Mouse (Mus musculus): ENCODE measurements at regions not wholly inside any gene's neighbourhood (a gene's known extent, or its start where the extent isn't known, plus 50 kb on each side); places are given as distances from the start of the nearest gene placed in this dataset.
"Not testable (repeated sequence)": the region's sequence is repeated elsewhere in the genome, so short reads cannot be mapped to it uniquely, and the experiment has no call there.

GRCm38 (mm10) chr13:16490680-16491079 lies 479.0 kb downstream of the Inhba start:
- DNase-seq, result not testable (repeated sequence)

- DNase-seq, result no peak
Observed at GRCm38 (mm10) chr13:16498052-16498451, 486.4 kb downstream of the Inhba start.

- no peak for DNase-seq
Observed at GRCm38 (mm10) chr13:16512876-16513275, 501.2 kb downstream of the Inhba start.

DNA sequence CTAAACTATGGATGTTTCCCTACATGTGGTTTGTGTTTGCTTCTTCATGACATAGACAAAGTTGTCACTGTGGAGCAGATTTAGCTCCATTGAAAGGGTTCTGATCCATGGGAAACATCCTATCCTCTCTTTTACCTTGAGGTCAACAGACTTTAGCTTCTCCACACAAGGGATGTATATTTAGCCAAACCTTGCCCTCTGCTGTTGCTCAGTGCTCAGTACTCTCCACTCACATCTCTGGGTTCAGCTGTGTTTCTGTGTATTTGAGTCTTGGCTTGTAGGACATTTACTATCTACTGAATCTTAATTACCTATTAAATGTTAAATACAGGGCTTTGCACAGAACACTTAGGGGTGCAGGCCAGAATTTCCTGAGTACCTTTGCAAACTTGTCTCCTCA lies 503.5 kb downstream of the Inhba start:
- DNase-seq, result no peak

DNA sequence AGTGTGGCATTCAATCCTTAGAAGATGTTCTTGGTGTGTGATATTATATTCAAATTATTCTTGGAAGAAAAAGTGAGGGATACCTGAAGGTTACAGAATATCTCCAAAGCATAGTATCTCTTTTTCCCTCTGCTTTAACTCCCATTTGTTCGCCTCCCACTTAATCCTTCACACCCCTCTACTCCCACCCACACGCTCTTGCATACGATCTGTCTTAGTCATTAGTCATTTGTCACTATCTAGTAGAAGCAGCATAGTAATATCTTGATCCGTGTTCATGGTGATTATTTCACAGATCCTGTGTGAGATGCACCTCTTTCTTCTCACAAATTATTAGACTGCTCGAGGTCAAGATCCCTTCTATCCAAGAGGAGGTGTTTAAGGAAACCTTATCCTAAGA lies 517.4 kb downstream of the Inhba start:
- DNase-seq, result no peak

DNA sequence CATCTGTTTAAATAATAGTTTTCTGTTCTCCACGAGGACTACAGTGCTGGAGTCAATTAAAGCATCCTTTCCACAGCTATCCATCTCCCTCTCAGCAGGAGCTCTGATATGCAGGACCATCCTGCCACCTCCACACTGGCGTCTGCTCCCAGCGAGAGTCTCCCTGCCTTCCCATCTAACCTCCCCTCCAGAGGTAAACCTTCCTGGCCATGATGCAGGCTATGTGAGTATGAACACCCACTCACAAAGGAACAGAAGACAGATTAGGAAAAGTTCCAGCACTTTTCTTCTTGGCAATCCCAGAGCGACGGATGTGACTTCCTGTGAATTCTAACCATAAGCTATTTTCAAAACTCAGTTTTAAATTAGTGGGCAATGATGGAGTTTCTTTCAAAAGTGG lies 532.1 kb downstream of the Inhba start:
- no peak for DNase-seq

- no peak for DNase-seq
Observed at GRCm38 (mm10) chr13:16550060-16550459, 538.4 kb downstream of the Inhba start.

- DNase-seq, result no peak
Observed at GRCm38 (mm10) chr13:16564988-16565387, 553.3 kb downstream of the Inhba start.

- no peak for DNase-seq
Observed at GRCm38 (mm10) chr13:16574069-16574468, 562.4 kb downstream of the Inhba start.

GRCm38 (mm10) chr13:16586286-16586685 lies 574.6 kb downstream of the Inhba start:
- no peak for DNase-seq

DNA sequence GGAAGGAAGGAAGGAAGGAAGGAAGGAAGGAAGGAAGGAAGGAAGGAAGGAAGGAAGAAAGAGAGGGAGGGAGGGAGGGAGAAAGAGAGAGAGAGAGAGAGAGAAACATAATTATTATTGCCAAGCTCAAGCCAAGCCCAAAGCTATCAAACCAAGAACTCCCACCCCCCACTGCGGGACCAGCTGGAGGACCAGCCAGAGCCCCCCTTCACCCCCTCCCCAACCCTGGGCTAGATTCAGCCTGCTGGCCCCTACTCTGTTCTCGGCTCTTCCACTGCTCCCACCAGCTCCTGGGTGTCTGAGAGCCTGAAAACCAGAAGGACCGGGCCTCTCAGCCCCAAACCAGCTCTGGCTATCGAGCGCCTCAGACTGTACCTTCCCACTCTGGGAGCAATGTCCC lies 608.1 kb downstream of the Inhba start:
- DNase-seq, result no peak

GRCm38 (mm10) chr13:16626584-16626983 lies 614.9 kb downstream of the Inhba start:
- DNase-seq, result no peak

DNA sequence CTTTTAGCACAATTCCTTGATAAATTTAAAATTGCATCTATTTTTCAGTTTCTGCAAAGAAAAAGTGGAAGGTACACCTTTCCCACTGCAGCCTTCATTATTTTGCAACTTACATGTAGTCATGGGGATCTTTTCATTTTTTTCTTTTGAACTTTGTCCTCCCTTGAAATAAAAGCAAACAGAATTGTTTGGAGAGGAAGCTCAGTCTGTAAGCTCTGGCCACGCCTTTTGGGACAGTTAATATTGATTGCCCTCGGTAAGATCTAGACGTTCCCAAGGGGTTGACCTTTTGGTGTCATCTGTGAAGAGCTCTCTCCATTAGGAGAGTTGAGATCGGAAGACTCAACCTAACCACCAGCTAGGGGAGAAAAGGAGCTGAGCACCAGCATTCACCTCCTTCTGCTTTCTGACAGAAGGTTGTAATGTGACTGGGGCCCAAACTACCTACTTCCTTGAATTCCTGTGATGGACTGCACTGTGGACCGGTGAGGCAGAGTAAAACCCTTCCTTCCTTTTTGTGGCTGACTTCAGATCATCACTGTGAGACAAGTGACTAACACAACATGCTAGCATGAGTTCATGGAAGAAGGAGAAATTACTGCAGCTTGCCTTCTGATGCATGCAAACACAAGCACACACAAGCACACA lies 621.9 kb downstream of the Inhba start:
- no peak for DNase-seq

GRCm38 (mm10) chr13:16636251-16636650 lies 624.6 kb downstream of the Inhba start:
- no peak for DNase-seq

- no peak for DNase-seq
Observed at GRCm38 (mm10) chr13:16641611-16642449, 630.2 kb downstream of the Inhba start.

- no peak for DNase-seq
Observed at GRCm38 (mm10) chr13:16642450-16642994, 630.9 kb downstream of the Inhba start.

- no peak for DNase-seq
Observed at GRCm38 (mm10) chr13:16645311-16645710, 633.7 kb downstream of the Inhba start.

DNA sequence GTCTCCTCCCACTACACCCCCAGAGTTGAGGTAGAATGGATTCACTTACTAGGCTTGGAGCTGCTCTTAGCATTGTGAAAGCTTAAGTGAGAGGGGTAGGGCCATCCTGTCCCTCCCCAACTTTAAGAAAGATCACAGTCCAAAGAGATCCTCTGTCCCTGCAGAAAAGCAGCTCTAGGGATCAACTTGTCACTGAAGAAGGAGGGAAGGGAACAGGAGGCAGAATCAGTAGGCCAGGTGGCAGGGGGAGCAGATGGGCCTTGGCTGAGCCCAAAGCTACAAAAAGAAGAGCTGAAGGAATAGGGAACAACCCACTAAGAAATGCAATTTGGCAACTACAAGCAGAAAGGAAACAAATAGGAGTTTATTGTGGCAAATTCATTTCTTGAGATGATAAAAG lies 634.4 kb downstream of the Inhba start:
- DNase-seq, result no peak

GRCm38 (mm10) chr13:16646649-16647048 lies 635.0 kb downstream of the Inhba start:
- no peak for DNase-seq

DNA sequence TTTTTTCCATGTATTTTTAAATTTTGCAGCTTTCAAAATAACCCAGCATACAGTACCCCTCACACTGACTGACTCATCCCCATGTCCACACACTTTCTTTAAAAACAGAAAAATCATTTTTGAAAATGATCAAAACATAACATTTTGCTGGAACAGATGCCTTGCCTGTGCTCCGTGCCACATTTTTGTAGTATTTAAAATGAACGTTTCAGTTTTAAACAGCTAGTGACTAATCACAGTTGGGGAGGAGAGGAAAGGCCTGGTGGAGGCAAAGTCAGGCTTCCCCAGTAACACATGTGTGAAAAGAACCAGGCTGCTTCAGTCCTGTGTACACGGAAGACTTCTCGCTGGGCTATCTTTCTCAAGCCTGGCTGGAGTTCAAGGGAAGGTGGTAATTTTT lies 644.5 kb downstream of the Inhba start:
- no peak for DNase-seq

GRCm38 (mm10) chr13:16659894-16660293 lies 648.2 kb downstream of the Inhba start:
- no peak for DNase-seq

- no peak for DNase-seq
Observed at GRCm38 (mm10) chr13:16668652-16669051, 657.0 kb downstream of the Inhba start.

- no peak for DNase-seq
Observed at GRCm38 (mm10) chr13:16669281-16669680, 657.6 kb downstream of the Inhba start.

Measured in adrenal gland, postnatal 10 days (tissue).